Mouse (Mus musculus): ENCODE measurements around the gene Cltrn. TPM values are rescaled to one million over a fixed set of nuclear protein-coding genes. Genes with fewer than 3 reads are reported as not detected.
A peak's percentile ranks its signal among the peaks of the same experiment; 100 is the strongest.

Cltrn gene
- total RNA-seq (2017): not detected in 2 replicates

DNA sequence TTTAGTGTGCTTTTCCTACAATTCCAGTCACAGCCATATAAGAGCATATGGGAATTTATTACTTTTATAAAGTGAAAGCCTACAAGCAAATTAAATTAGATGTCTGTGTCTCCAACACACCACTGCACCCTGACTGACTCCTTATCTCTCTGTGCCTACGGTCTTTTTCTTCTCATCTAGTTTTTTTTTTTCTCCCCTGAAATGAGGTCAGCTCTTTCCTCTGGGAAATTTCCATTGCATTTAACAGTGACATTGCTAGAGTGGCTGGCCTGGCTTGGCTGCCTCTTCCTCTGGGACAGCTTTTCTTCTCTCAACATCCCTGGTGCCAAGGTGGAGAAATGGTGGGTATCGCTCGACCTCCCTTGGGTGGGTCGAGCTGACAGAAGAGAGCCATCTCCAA, at the start of gene Cltrn:
Cltrn (plus strand) TSS at position 249 of the 400 bp plus-strand sequence.
- no peak for ATAC-seq (replicated peaks in 1 of 2; ENCODE audit: insufficient read depth in 1 of 2, low FRiP score in 2 of 2, low TSS enrichment in 1 of 2, low read depth in 1 of 2, poor library complexity in 2 of 2, severe bottlenecking in 2 of 2)

GRCm38 (mm10) chrX:164038882-164039281, 49.7 kb upstream of the Cltrn start:
- ATAC-seq (replicated peaks in 1 of 2; ENCODE audit: insufficient read depth in 1 of 2, low FRiP score in 2 of 2, low TSS enrichment in 1 of 2, low read depth in 1 of 2, poor library complexity in 2 of 2, severe bottlenecking in 2 of 2): no peak

DNA sequence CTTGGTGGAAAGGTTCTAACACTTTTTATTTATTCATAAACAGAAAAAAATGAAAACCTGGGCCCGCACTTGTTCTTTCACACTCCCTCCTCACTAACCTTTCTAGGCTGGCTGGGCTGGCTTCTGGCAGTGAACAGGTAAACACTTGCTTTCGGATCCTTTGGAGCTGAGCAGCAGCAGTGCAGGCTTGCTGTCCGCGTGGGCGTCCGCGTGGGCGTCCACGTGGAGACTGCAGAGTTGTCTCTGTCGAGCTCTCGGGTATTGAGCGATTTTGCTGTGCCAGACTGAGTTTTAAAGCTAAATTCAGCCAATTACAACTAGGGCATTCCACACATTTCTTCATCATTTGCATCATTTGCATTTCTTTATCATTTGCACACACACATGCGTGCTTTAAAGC, 46.6 kb upstream of the Cltrn start:
- ATAC-seq (replicated peaks in 1 of 2; ENCODE audit: insufficient read depth in 1 of 2, low FRiP score in 2 of 2, low TSS enrichment in 1 of 2, low read depth in 1 of 2, poor library complexity in 2 of 2, severe bottlenecking in 2 of 2): no peak

DNA sequence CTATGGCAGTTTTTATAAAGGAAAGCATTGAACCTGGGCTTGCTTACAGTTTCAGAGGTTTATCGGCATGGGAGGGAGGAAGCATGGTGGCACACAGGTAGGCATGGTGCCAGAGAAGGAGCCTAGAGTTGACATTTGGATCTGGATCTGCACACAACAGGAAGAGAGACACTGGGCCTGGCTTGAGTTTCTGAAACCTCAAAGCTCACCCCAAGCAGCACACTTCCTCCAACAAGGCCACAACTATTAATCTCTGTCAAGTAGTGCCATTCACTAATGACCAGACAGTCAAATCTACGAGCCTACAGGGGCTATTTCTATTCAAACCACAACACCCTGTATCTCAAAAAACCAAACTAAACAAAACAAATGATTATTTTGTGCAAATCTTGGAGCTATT, 41.9 kb upstream of the Cltrn start:
- ATAC-seq (replicated peaks in 1 of 2; ENCODE audit: insufficient read depth in 1 of 2, low FRiP score in 2 of 2, low TSS enrichment in 1 of 2, low read depth in 1 of 2, poor library complexity in 2 of 2, severe bottlenecking in 2 of 2): peak; percentile 96

GRCm38 (mm10) chrX:164055726-164056125, 32.9 kb upstream of the Cltrn start:
- ATAC-seq (replicated peaks in 1 of 2; ENCODE audit: insufficient read depth in 1 of 2, low FRiP score in 2 of 2, low TSS enrichment in 1 of 2, low read depth in 1 of 2, poor library complexity in 2 of 2, severe bottlenecking in 2 of 2): peak in 1 of 2 experiments; percentile 45; a peak in 1 of 4 replicates

DNA sequence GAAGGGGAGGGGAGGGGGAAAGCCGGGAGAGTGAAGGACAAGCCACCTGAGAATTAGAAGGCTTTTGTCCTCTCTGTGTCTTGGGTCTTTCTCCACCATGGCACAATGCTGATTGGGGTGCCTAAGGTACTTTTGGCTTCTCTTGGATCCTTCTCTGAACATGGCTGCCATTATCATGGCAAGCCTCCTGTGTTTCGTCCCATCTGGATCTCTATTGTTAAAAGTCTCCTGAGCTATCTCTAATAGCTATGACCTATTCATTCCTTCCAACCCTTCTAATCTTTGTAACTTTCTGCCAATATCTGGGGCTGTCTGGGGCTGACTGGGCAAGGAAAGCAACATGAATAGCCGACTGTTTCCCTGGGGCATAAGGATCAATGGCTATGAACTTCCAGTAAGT, 30.1 kb upstream of the Cltrn start:
- ATAC-seq (replicated peaks in 1 of 2; ENCODE audit: insufficient read depth in 1 of 2, low FRiP score in 2 of 2, low TSS enrichment in 1 of 2, low read depth in 1 of 2, poor library complexity in 2 of 2, severe bottlenecking in 2 of 2): no peak

DNA sequence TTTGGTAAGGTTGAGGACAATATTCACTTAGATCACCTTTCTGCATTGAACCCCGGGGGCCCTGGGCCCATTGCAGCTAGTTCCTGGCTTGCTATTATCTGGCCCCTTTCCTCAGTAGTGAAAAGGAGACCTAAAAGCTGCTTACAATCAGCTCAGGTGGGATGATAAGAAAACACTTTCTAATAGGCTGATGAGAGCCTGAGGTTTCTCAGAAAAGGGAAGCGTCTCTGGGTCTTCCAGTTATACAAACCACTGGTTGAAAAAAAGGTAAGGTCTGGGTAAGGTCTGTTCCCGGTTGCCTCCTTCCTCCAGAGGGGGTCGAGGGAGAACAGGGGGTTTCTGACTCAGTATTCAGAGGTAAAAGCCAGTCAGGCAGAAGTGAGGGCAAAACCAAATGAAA, 29.6 kb upstream of the Cltrn start:
- ATAC-seq (replicated peaks in 1 of 2; ENCODE audit: insufficient read depth in 1 of 2, low FRiP score in 2 of 2, low TSS enrichment in 1 of 2, low read depth in 1 of 2, poor library complexity in 2 of 2, severe bottlenecking in 2 of 2): no peak

- ATAC-seq (replicated peaks in 1 of 2; ENCODE audit: insufficient read depth in 1 of 2, low FRiP score in 2 of 2, low TSS enrichment in 1 of 2, low read depth in 1 of 2, poor library complexity in 2 of 2, severe bottlenecking in 2 of 2): peak; percentile 81 to 87; a peak in 3 of 4 replicates
Observed at GRCm38 (mm10) chrX:164066185-164066584, 22.4 kb upstream of the Cltrn start.

DNA sequence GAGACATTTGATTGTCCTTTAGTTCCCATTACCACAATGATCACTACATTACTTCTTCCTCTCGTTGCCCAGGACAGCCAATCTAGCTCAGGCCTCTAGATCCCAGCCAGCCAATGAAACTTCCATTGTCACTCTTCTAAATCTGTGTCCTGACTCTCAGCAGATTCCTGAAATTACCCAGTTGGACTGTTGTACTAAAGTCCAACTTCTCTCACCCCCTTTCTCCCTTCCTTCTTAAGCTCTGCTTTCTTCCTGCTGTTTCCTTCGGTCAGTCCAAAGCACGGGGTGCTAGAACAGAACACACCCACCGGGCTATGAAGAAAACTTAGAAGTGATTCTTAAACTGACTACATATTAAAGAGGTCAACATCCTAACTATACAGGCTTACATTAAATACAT, 19.7 kb upstream of the Cltrn start:
- ATAC-seq (replicated peaks in 1 of 2; ENCODE audit: insufficient read depth in 1 of 2, low FRiP score in 2 of 2, low TSS enrichment in 1 of 2, low read depth in 1 of 2, poor library complexity in 2 of 2, severe bottlenecking in 2 of 2): no peak

GRCm38 (mm10) chrX:164076040-164076775, 12.4 kb upstream of the Cltrn start, which contains the start of gene Siah1b:
Gene Siah1b (minus strand): TSS chrX:164076493.
- peak; percentile 99 for ATAC-seq (replicated peaks in 1 of 2; ENCODE audit: insufficient read depth in 1 of 2, low FRiP score in 2 of 2, low TSS enrichment in 1 of 2, low read depth in 1 of 2, poor library complexity in 2 of 2, severe bottlenecking in 2 of 2)

- no peak for ATAC-seq (replicated peaks in 1 of 2; ENCODE audit: insufficient read depth in 1 of 2, low FRiP score in 2 of 2, low TSS enrichment in 1 of 2, low read depth in 1 of 2, poor library complexity in 2 of 2, severe bottlenecking in 2 of 2)
Observed at GRCm38 (mm10) chrX:164082030-164082429, 6.6 kb upstream of the Cltrn start.

- ATAC-seq (replicated peaks in 1 of 2; ENCODE audit: insufficient read depth in 1 of 2, low FRiP score in 2 of 2, low TSS enrichment in 1 of 2, low read depth in 1 of 2, poor library complexity in 2 of 2, severe bottlenecking in 2 of 2): no peak
Observed at GRCm38 (mm10) chrX:164089916-164090315, 1.3 kb downstream of the Cltrn start.

DNA sequence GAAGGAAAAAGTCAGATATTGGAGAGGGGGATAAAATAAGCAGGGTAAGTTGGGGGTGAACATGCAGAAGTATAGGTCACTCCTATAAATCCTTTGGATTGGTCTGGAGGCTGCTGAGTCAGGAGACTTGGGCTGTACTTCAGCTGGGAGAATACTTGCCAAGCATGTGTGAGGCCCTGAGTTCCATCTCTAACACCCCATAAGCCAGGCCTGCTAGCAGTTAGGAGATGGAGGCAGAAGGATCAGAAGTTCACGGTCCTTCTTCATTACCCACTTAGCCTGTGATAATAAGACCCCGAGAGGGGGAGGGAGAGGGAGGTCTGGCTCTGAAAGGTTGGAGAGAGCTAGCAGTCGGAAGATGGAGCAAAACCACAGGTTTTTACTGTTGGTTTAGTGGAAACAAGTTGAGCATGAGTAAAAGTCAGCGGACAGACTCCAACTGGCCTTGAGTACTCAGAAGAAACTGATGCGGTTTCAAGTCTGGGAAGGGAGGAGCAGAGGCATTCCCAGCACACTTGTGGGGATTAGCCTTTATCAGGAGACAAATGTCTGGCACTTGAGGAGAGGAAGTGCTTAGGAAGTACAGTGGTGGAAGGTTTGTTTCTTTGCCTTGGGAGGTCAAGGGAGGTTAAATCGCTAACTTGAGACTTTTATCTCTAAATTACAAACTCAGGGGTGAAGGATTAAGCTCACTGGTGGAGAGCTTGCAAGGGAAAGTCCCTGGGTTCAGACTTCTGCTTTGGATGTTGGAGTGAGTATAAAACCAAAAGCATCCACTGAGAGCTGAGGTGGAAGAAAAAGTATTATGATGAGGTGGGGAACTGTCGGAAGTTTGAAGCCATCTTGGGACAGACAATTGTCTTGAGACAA, 3.9 kb downstream of the Cltrn start:
- ATAC-seq (replicated peaks in 1 of 2; ENCODE audit: insufficient read depth in 1 of 2, low FRiP score in 2 of 2, low TSS enrichment in 1 of 2, low read depth in 1 of 2, poor library complexity in 2 of 2, severe bottlenecking in 2 of 2): peak; percentile 42 to 78; a peak in 3 of 4 replicates

- ATAC-seq (replicated peaks in 1 of 2; ENCODE audit: insufficient read depth in 1 of 2, low FRiP score in 2 of 2, low TSS enrichment in 1 of 2, low read depth in 1 of 2, poor library complexity in 2 of 2, severe bottlenecking in 2 of 2): no peak
Observed at GRCm38 (mm10) chrX:164093435-164093834, 4.8 kb downstream of the Cltrn start.

GRCm38 (mm10) chrX:164095838-164096237, 7.2 kb downstream of the Cltrn start:
- ATAC-seq (replicated peaks in 1 of 2; ENCODE audit: insufficient read depth in 1 of 2, low FRiP score in 2 of 2, low TSS enrichment in 1 of 2, low read depth in 1 of 2, poor library complexity in 2 of 2, severe bottlenecking in 2 of 2): no peak

- ATAC-seq (replicated peaks in 1 of 2; ENCODE audit: insufficient read depth in 1 of 2, low FRiP score in 2 of 2, low TSS enrichment in 1 of 2, low read depth in 1 of 2, poor library complexity in 2 of 2, severe bottlenecking in 2 of 2): no peak
Observed at GRCm38 (mm10) chrX:164101483-164101882, 12.9 kb downstream of the Cltrn start.

DNA sequence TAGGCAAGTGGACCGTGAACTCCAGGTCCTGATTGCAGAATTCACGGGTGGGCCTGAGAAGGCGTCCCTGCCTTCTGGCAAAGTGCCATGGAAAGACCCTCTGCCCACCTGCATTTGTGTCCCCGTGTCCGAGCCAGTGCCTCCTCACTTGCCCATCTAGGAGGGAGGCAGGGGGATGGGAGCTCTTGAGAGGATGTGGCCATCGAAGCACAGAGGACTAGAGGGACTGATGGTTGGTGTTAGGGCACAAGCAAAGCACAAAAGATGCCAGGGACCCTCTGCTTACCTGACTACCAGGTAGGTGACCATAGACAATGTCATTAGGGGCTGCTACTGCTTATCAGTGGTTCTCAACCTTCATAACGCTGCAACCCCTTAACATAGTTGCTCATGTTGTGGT, 13.6 kb downstream of the Cltrn start:
- ATAC-seq (replicated peaks in 1 of 2; ENCODE audit: insufficient read depth in 1 of 2, low FRiP score in 2 of 2, low TSS enrichment in 1 of 2, low read depth in 1 of 2, poor library complexity in 2 of 2, severe bottlenecking in 2 of 2): no peak

- ATAC-seq (replicated peaks in 1 of 2; ENCODE audit: insufficient read depth in 1 of 2, low FRiP score in 2 of 2, low TSS enrichment in 1 of 2, low read depth in 1 of 2, poor library complexity in 2 of 2, severe bottlenecking in 2 of 2): no peak
Observed at GRCm38 (mm10) chrX:164102656-164103055, 14.0 kb downstream of the Cltrn start.

Data from hematopoietic stem cell, adult 5-6 weeks (primary cell).